Mouse (Mus musculus) stomach, postnatal 0 days (tissue): ENCODE measurements at regions not wholly inside any gene's neighbourhood (a gene's known extent, or its start where the extent isn't known, plus 50 kb on each side); places are given as distances from the start of the nearest gene placed in this dataset.

Experiments used
- ATAC-seq: fragments of 200-750 bp; cut with Nextera tagmentation; 2 replicates; pipeline ENCODE4 v1.8.0; 2017; ENCODE audit not compliant: low FRiP score, low TSS enrichment
- DNase-seq: peaks from one replicate; pipeline ENCODE4 v3.0.0-alpha.2; 2016; ENCODE audit warnings: low spot score
- H3K27ac ChIP-seq: fragments of 300-500 bp; sonication (generic); replicated peaks from 2 replicates; pipeline ENCODE4 v1.5.1; 2014; ENCODE audit warnings: mild to moderate bottlenecking, control low read depth
- H3K27me3 ChIP-seq: fragments of 300-500 bp; sonication (generic); 2 replicates; pipeline ENCODE4 v1.6.1; 2014; ENCODE audit warnings: low read length; ENCODE audit not compliant: control insufficient read depth, insufficient read depth
- H3K36me3 ChIP-seq: fragments of 300-500 bp; sonication (generic); 2 replicates; pipeline ENCODE4 v1.6.1; 2014; ENCODE audit warnings: low read length, mixed read lengths; ENCODE audit not compliant: control insufficient read depth, insufficient read depth
- H3K4me1 ChIP-seq: fragments of 300-500 bp; sonication (generic); replicated peaks from 2 replicates; pipeline ENCODE4 v1.6.1; 2014; ENCODE audit warnings: antibody characterized with exemption; ENCODE audit not compliant: control insufficient read depth, insufficient read depth
- H3K4me2 ChIP-seq: fragments of 300-500 bp; sonication (generic); replicated peaks from 2 replicates; pipeline ENCODE4 v1.6.1; 2014; ENCODE audit warnings: low read depth, mild to moderate bottlenecking, control low read depth, moderate library complexity
- H3K4me3 ChIP-seq: fragments of 300-500 bp; sonication (generic); 2 replicates; pipeline ENCODE4 v1.5.1; 2014; ENCODE audit warnings: low read depth, low read length, control low read depth
- H3K9ac ChIP-seq: fragments of 300-500 bp; sonication (generic); 2 replicates; pipeline ENCODE4 v1.6.1; 2014; ENCODE audit warnings: mild to moderate bottlenecking, low read length, control low read depth, mixed read lengths
- H3K9me3 ChIP-seq: fragments of 300-500 bp; sonication (generic); 2 replicates; pipeline ENCODE4 v1.6.1; 2016; ENCODE audit warnings: low read length; ENCODE audit not compliant: control insufficient read depth
- CTCF ChIP-seq: IDR thresholded peaks from 2 replicates; pipeline ENCODE4 v1.5.1; 2016; ENCODE audit warnings: antibody characterized with exemption, low read depth, mild to moderate bottlenecking, moderate library complexity
- EP300 ChIP-seq: optimal IDR thresholded peaks from 2 replicates; pipeline ENCODE3; 2016; ENCODE audit warnings: antibody characterized with exemption
- WGBS: fragments of 180-500 bp; shearing (Covaris S2); extraction: QIAGEN DNeasy Blood & Tissue Kit; methylation state at CpG from one replicate; pipeline ENCODE4 v1.1.7; 2014; 5-methylcytosine and 5-hydroxymethylcytosine counted together

DNA sequence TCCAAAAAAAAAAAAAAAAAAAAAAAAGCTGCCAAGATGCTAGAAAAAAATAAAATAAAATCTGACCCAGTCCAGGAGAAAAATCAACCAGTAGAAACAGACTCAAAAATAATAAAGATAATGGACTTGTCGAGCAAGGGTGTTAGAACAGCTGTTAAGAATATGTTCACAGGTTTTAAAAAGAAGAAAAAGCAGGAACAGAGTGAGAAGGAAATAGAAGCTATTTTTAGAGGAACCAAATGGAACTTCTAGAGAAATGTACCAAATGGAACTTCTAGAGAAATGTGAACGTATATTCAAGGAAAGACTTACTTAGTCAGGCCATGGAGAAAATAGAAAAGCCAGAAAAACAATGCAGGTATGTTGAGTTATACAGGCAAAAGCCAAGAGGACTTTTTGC is 662.4 kb upstream of the Jmjd1c start:
- H3K4me2 ChIP-seq = no peak overlapping the region
- no peak overlapping the region for H3K27ac ChIP-seq
- H3K9ac ChIP-seq = no peak overlapping the region
- TF ChIP-seq CTCF (no peak), EP300 (no peak)
- H3K4me3 ChIP-seq = no peak overlapping the region
- WGBS = 69% methylated on average over 2 of the region's 2 CpGs
- ATAC-seq (no peak), DNase-seq (no peak)
- no peaks in the 10 kb centered on the region for H3K36me3 ChIP-seq
- no peaks in the 10 kb centered on the region for H3K9me3 ChIP-seq
- no peaks in the 10 kb centered on the region for H3K4me1 ChIP-seq
- H3K27me3 ChIP-seq = no peaks in the 10 kb centered on the region

DNA sequence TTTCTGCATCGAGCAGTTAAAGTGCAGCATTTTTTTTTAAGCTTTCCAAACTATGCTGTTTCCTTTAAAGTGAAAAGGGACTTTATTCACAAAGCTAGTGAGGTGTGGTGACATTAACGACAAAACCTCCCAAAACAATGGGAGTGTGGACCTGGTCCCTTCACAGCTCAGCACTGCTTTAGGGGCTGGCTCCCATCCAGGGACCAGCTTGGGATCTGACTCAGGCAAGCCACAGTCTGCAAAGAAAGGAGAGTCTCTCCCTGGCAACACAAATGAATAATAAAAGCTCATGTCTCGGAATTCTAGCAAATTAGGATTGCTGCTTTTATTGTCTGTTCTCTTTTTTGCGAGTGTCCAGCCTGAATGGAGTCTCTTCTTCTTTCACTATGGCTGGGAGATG is 625.2 kb upstream of the Jmjd1c start:
- H3K36me3 ChIP-seq = no peaks in the 10 kb centered on the region
- WGBS = 61% methylated on average over 4 of the region's 4 CpGs
- no peaks in the 10 kb centered on the region for H3K4me1 ChIP-seq
- ATAC-seq (no peak), DNase-seq (no peak)
- H3K4me2 ChIP-seq = no peak overlapping the region
- H3K9me3 ChIP-seq = no peaks in the 10 kb centered on the region
- no peak overlapping the region for H3K9ac ChIP-seq
- TF ChIP-seq CTCF (no peak), EP300 (no peak)
- no peak overlapping the region for H3K27ac ChIP-seq
- no peaks in the 10 kb centered on the region for H3K27me3 ChIP-seq
- H3K4me3 ChIP-seq = no peak overlapping the region

DNA sequence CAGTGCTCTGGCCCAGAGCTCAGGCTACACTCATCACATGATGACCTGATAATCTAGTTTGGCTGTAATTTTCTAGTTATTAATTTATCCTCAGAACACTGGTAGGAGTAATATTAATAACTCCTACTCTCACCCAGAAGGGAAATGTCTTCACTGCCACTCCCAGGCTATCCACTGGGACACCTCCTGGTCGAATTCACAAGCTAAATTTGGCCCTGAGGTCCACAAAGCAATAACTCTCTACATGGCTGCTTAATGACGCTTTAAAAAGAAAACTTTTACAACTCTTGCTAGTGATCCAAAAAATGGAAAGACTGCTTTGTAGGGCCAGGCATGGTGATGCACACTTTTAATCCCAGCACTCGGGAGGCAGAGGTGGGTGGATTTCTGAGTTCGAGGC is 623.9 kb upstream of the Jmjd1c start:
- Histone ChIP-seq H3K36me3 (no peaks in the 10 kb centered on the region), H3K4me3 (no peak overlapping the region), H3K9me3 (no peaks in the 10 kb centered on the region), H3K4me1 (no peaks in the 10 kb centered on the region), H3K27ac (no peak overlapping the region), H3K9ac (no peak overlapping the region), H3K27me3 (no peaks in the 10 kb centered on the region), H3K4me2 (no peak overlapping the region)
- DNase-seq (no peak), ATAC-seq (no peak)
- 69% methylated on average over 4 of the region's 4 CpGs for WGBS
- TF ChIP-seq CTCF (no peak), EP300 (no peak)

DNA sequence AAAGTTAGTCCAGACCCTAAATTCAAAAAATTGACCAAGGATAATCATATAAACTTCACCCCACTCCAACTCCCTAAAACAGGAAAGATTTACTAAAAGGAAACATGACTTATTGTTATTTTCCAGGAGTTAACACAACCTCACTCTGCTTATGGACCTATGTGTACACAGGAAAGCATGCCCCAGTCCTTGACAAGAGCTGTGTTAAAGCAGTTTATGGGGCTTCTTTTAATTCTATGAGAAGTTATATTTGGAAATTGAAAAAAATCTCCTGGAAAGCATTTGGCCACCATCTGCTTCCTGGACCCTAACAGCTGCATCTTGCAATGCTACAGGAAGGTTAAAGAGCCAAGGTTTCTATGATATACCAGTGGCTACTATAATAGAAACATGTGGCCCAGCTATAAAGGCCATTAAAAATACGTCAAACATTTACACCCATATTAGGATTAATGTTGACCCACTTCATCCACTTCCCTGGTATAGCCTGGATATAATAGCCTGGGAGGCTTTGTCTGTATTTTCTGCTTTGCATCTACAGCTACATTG is 620.7 kb upstream of the Jmjd1c start:
- H3K9ac ChIP-seq = no peak overlapping the region
- H3K9me3 ChIP-seq = no peaks in the 10 kb centered on the region
- no peak for ATAC-seq
- H3K27me3 ChIP-seq = no peaks in the 10 kb centered on the region
- no peak overlapping the region for H3K4me3 ChIP-seq
- H3K36me3 ChIP-seq = no peaks in the 10 kb centered on the region
- no peak for TF ChIP-seq EP300
- no peak for TF ChIP-seq CTCF
- no peak overlapping the region for H3K27ac ChIP-seq
- no peaks in the 10 kb centered on the region for H3K4me1 ChIP-seq
- no peak for DNase-seq
- WGBS = 46% methylated on average over 1 of the region's 1 CpGs
- no peak overlapping the region for H3K4me2 ChIP-seq

DNA sequence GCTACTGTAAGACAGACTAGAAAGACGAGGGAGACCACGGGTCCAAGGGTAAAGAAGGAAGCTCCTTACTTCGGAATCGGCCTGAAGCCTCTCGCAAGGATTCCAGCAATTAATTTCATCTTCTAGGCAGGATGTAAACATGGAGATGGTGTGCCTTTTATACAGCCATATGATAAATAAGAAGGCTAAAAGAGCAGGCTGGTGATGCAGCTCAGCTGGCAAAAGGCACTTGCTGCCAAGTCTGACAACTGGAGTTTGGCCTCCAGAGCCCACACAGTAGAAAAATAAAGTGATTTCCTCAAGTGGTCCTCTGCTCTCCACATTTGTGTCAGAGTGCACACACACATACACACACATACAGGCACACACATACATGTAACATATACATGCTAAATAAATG is 605.1 kb upstream of the Jmjd1c start:
- TF ChIP-seq CTCF = no peak
- no peak for TF ChIP-seq EP300
- H3K9ac ChIP-seq = no peak overlapping the region
- H3K27me3 ChIP-seq = no peaks in the 10 kb centered on the region
- H3K9me3 ChIP-seq = no peaks in the 10 kb centered on the region
- H3K4me1 ChIP-seq = no peaks in the 10 kb centered on the region
- DNase-seq (no peak), ATAC-seq (no peak)
- no peaks in the 10 kb centered on the region for H3K36me3 ChIP-seq
- H3K4me3 ChIP-seq = no peak overlapping the region
- 35% methylated on average over 5 of the region's 5 CpGs for WGBS
- no peak overlapping the region for H3K27ac ChIP-seq
- H3K4me2 ChIP-seq = no peak overlapping the region

DNA sequence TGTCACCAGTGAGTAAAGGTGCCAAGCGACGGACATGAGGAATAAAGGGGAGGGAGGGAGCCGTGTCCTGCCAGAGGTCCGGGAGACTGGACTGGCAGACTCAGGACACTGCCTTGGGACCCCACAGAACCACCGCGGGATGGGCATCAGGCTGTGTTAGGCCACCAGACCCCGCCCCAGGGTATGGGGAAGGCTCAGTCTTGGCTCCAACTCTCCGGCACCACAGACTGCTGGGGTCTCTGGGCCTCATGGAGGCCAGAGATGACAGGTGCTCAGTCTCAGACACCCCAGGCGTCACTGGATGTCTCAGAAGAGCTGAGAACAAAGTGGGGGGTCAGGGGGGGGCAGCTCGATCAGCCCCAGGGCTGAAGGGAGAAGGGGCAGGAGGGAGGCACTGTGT is 604.1 kb upstream of the Jmjd1c start:
- WGBS = 64% methylated on average over 10 of the region's 10 CpGs
- Histone ChIP-seq H3K4me2 (no peak overlapping the region), H3K4me1 (no peaks in the 10 kb centered on the region), H3K27ac (no peak overlapping the region), H3K9ac (no peak overlapping the region), H3K27me3 (no peaks in the 10 kb centered on the region), H3K36me3 (no peaks in the 10 kb centered on the region), H3K4me3 (no peak overlapping the region), H3K9me3 (no peaks in the 10 kb centered on the region)
- TF ChIP-seq CTCF = no peak
- no peak for TF ChIP-seq EP300
- ATAC-seq (no peak), DNase-seq (no peak)
